Mouse (Mus musculus): ENCODE data around the gene Acp4. TPM values are rescaled to one million over a fixed set of nuclear protein-coding genes. Genes with fewer than 3 reads are reported as not detected.
A peak's percentile ranks its signal among the peaks of the same experiment; 100 is the strongest.
"Not testable (repeated sequence)": the region's sequence is repeated elsewhere in the genome, so short reads cannot be mapped to it uniquely, and the experiment has no call there.

Acp4 gene
- polyA plus RNA-seq (2012; rRNA removed): not detected in 2 replicates

DNA sequence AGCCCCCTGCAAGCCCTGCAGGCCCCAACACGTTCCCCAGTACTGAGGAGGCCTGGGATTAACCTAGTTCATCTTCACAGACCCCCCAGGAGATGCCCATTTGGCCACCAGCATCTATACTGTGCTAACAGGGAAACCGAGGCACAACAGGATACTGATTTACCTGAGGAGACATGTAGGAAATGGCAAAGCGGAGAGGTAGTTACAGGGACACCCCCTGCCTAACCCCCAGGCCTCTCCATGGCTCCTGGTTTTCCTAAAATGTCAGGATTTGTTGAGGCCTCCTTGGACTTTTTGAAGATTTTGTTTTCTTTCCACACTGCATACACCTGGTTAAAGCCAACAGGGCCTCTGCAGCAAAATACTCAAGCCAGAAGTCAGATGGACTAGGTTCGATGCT is at the start of gene Acp4:
Gene Acp4, minus strand, starts transcription at position 101 of the 400 bp plus-strand sequence.
- TF ChIP-seq POLR2A (IDR thresholded peaks at IDR 0.05; ENCODE audit: borderline replicate concordance, insufficient read depth, low read length) (no peak), CTCF (IDR thresholded peaks at IDR 0.05; ENCODE audit: borderline replicate concordance, insufficient read depth, low read depth, low read length) (no peak)
- no peaks in the 10 kb centered on the region for H3K4me1 ChIP-seq (ENCODE audit: control insufficient read depth, insufficient read depth, low read length)
- no peak within 1 kb of the TSS for H3K27ac ChIP-seq (ENCODE audit: insufficient read depth, low read length)
- H3K27me3 ChIP-seq (ENCODE audit: control insufficient read depth, insufficient read depth, low read length): no peaks in the 10 kb centered on the region
- H3K4me3 ChIP-seq (replicated peaks; ENCODE audit: insufficient read depth, low read depth, low read length): no peak within 1 kb of the TSS
- no peak for DNase-seq
- 83% methylated on average over 4 of the region's 4 CpGs for WGBS

DNA sequence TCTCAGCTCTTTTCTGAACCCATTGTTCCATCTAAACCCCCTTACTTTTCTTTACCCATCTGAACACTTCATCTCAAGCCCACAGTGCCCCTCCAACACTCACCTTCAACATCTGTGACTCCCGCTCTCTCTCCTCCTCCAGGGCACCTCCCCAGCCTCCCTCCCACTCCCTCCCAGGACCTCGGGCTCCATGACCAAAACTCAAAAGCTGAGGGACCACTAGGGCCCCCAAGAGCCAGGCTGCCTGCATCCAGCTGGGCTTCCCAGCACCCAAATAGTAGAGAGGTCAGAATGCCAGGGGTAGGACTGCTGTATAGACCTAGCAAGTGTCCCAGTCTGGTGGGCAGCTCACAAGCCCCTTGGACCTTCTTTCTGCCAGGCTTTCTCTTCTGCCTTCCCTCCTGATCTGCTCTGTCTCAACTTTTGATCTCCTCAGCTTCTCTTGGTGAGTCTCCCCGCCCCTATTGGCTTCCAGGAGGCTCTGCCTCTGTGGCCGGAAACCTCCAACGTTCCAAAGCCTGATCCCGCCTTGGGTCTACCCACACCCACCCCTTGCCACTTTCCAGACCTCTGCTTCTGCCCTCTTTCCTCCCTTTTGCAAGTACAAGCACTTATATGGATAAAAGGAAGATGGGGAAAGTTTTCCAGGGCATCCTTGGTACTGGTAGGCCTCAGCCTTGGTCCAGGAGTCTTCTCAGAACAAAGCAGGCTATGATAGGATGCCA is 49.5 kb upstream of the Acp4 start, which contains the start of gene Clec11a:
Gene Clec11a, minus strand, starts transcription at position 387 of the 725 bp plus-strand sequence.
- TF ChIP-seq POLR2A (IDR thresholded peaks at IDR 0.05; ENCODE audit: borderline replicate concordance, insufficient read depth, low read length) (no peak), CTCF (IDR thresholded peaks at IDR 0.05; ENCODE audit: borderline replicate concordance, insufficient read depth, low read depth, low read length) (no peak)
- H3K4me3 ChIP-seq (replicated peaks; ENCODE audit: insufficient read depth, low read depth, low read length): peak within 1 kb of the TSS; percentile 78
- H3K27me3 ChIP-seq (ENCODE audit: control insufficient read depth, insufficient read depth, low read length): no peaks in the 10 kb centered on the region
- peak within 1 kb of the TSS; percentile 14; the same call in 1 of the 2 replicates for H3K27ac ChIP-seq (ENCODE audit: insufficient read depth, low read length)
- WGBS: 66% methylated on average over 6 of the region's 6 CpGs
- peaks cover 6% of the 10 kb centered on the region; the same call in 1 of the 2 replicates for H3K4me1 ChIP-seq (ENCODE audit: control insufficient read depth, insufficient read depth, low read length)
- DNase-seq: no peak

DNA sequence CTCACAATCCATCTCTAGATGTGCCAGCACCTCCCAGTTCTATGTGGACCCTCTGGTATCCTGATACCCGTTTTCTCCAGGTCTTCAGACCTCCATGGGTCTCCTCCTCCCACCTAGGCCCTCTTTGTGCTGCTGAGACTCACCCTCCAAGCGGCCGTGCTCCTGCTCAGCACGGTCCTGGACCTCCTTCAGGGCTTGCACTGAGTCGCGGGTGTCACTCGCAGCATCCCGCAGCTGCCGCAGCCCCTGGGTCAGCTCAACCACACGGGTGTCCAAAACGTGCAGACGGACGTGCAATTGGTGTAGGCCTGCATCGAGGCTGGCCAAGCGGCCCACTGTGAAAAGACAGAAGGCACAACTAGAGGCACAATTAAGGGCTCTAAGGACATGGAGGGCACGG is 48.5 kb upstream of the Acp4 start:
- 5% methylated on average over 16 of the region's 16 CpGs for WGBS
- TF ChIP-seq POLR2A (IDR thresholded peaks at IDR 0.05; ENCODE audit: borderline replicate concordance, insufficient read depth, low read length) (peak; percentile 41; the same call in 1 of the 2 replicates), CTCF (IDR thresholded peaks at IDR 0.05; ENCODE audit: borderline replicate concordance, insufficient read depth, low read depth, low read length) (no peak)
- H3K4me3 ChIP-seq (replicated peaks; ENCODE audit: insufficient read depth, low read depth, low read length): peak overlapping the region; percentile 78
- H3K4me1 ChIP-seq (ENCODE audit: control insufficient read depth, insufficient read depth, low read length): peaks cover 4% of the 10 kb centered on the region; the same call in 1 of the 2 replicates
- H3K27ac ChIP-seq (ENCODE audit: insufficient read depth, low read length): peak overlapping the region; percentile 14; the same call in 1 of the 2 replicates
- no peak for DNase-seq
- no peaks in the 10 kb centered on the region for H3K27me3 ChIP-seq (ENCODE audit: control insufficient read depth, insufficient read depth, low read length)

DNA sequence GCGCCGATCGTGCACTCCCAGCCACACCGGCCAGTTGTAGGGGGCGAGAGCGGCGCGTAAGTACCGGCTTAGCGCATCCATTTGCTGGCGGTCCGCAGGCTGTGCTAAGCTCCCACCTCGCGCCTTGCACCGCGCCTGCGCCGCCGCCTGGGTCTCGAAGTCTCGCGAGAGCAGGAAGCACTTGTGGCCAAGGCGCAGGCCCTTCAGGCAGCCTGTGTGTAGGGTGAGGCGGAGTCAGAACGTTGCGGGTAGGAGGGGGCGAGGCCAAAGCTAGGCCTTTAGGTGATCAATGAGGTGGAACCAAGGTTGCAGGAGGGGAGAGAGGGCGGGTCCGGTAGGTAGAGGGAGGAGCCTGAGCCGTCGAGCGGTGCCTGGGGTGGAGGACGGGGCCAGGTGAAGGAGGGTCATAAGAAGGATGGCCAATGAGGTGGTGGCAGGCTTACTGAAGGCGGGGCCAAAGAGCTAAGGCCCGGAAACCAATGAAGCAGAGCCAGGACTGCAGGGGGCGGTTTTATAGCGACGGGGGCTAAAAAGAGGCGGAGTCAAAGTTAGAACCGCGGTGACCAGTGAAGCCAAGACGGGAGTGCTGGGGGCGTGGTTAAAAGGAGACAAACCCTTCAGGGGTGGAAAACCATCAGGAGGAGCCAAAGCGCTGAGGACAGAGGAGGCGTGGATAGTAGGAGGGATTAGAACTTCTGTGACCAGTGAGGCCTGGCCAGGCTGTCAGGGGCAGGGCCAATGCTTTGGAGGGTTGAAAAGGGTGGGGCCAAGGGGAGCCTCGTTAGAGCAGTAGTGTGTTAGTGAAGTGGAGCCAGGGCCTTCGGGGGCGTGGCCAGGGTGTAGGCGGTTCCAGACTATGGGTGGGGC is 47.8 kb upstream of the Acp4 start:
- Histone ChIP-seq H3K27me3 (ENCODE audit: control insufficient read depth, insufficient read depth, low read length) (no peaks in the 10 kb centered on the region), H3K4me3 (replicated peaks; ENCODE audit: insufficient read depth, low read depth, low read length) (peak overlapping the region; percentile 78), H3K4me1 (ENCODE audit: control insufficient read depth, insufficient read depth, low read length) (peaks cover 4% of the 10 kb centered on the region; the same call in 1 of the 2 replicates), H3K27ac (ENCODE audit: insufficient read depth, low read length) (peak overlapping the region; percentile 76)
- 1% methylated on average over 49 of the region's 49 CpGs for WGBS
- DNase-seq: peak; percentile 98 to 100
- TF ChIP-seq POLR2A (IDR thresholded peaks at IDR 0.05; ENCODE audit: borderline replicate concordance, insufficient read depth, low read length) (peak; percentile 100), CTCF (IDR thresholded peaks at IDR 0.05; ENCODE audit: borderline replicate concordance, insufficient read depth, low read depth, low read length) (no peak)

DNA sequence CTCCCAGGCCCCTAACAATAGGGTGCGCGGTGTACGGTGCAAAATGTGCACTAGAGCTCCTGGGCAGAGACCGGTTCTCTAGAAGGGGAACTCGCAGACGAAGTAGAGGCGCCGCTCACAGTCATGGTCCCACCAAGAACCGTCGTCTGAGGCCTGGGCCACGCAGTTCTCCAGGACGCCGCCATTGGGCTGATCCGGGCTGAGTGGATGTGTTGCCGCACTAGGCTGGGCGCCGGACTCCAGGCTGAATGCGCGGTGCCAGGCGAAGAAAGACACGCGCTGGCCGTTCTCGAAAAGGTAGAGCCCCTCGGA is 47.2 kb upstream of the Acp4 start:
- no peak for TF ChIP-seq POLR2A (IDR thresholded peaks at IDR 0.05; ENCODE audit: borderline replicate concordance, insufficient read depth, low read length)
- no peak for TF ChIP-seq CTCF (IDR thresholded peaks at IDR 0.05; ENCODE audit: borderline replicate concordance, insufficient read depth, low read depth, low read length)
- DNase-seq: no peak
- Histone ChIP-seq H3K27me3 (ENCODE audit: control insufficient read depth, insufficient read depth, low read length) (no peaks in the 10 kb centered on the region), H3K27ac (ENCODE audit: insufficient read depth, low read length) (peak overlapping the region; percentile 76), H3K4me1 (ENCODE audit: control insufficient read depth, insufficient read depth, low read length) (peaks cover 4% of the 10 kb centered on the region; the same call in 1 of the 2 replicates), H3K4me3 (replicated peaks; ENCODE audit: insufficient read depth, low read depth, low read length) (peak overlapping the region; percentile 78)
- WGBS: under 1% methylated on average over 25 of the region's 25 CpGs

DNA sequence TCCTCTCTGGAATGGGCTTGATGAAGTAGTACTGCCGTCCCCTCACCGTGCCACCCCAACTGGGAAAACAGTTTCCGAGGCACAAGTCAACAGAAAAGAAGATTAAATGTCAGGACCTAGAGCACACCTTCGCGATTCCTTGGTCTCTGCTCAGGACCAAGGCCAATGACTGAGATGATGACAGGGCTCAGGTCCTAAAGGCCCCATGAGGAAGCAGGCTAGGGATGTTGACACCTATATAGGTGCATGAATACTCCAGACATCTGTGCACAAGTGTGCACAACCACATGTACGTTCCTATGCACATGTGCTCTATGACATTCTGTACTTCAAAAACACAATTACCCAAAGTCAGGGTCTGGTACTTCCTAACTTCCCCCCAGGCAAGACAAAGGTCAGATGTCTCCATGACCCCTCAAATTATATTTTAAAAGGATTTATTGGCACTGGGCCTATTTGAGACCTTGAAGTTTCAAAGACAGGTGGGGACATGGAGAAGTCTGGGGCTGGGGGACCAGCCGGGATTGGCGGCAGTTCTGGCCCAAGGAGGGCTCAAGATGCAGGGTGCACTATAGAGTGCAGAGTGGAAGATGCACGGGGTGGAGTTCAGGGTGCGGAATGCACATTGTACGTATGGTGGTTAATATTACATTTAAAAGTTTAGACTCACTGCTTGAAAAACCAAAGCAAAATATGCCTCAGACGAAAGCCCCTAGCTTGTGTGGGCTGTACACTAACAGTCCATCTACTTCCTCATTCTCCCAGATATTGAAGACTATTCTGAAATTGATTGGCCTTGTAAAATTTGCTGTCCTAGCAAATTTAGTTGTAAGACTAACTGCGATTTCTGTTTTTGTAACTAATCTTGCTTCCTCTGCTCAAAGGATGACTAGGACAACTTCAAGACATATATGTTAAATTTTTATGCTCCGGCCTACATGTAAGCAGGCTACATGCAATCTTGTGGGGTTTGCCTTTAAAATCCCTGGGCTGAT is 46.5 kb upstream of the Acp4 start:
- no peaks in the 10 kb centered on the region for H3K27me3 ChIP-seq (ENCODE audit: control insufficient read depth, insufficient read depth, low read length)
- peak overlapping the region; percentile 78 for H3K4me3 ChIP-seq (replicated peaks; ENCODE audit: insufficient read depth, low read depth, low read length)
- H3K4me1 ChIP-seq (ENCODE audit: control insufficient read depth, insufficient read depth, low read length): peaks cover 4% of the 10 kb centered on the region; the same call in 1 of the 2 replicates
- 83% methylated on average over 14 of the region's 14 CpGs for WGBS
- DNase-seq: no peak
- TF ChIP-seq POLR2A (IDR thresholded peaks at IDR 0.05; ENCODE audit: borderline replicate concordance, insufficient read depth, low read length) (no peak), CTCF (IDR thresholded peaks at IDR 0.05; ENCODE audit: borderline replicate concordance, insufficient read depth, low read depth, low read length) (no peak)
- peak overlapping the region; percentile 76; the same call in 1 of the 2 replicates for H3K27ac ChIP-seq (ENCODE audit: insufficient read depth, low read length)

DNA sequence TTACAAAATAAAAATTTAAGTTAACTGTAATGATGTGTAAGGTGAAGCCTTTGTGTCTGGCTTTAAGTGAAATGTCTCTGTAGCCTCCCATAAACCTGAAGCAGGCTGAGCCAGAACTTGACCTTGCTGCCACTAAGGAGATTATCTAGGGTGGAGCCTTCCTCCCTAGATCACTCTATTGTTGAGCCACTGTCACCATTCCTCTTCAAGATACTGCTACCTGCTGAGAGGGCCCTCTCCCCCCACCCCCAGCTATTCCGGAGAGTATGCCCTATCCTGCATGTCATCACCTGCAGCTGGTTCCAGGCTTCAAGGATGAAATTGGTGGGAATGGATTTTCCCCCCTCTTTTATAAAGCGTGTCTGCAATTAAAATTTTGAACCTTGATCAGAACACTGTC is 40.3 kb upstream of the Acp4 start:
- 73% methylated on average over 2 of the region's 2 CpGs for WGBS
- DNase-seq; H3K4me3 ChIP-seq (replicated peaks; ENCODE audit: insufficient read depth, low read depth, low read length); H3K4me1 ChIP-seq (ENCODE audit: control insufficient read depth, insufficient read depth, low read length); H3K27me3 ChIP-seq (ENCODE audit: control insufficient read depth, insufficient read depth, low read length); H3K27ac ChIP-seq (ENCODE audit: insufficient read depth, low read length): not testable (repeated sequence)
